Mouse (Mus musculus) embryonic facial prominence, embryonic 14.5 days (tissue): ENCODE data around the gene Spock3. TPM values are rescaled to one million over a fixed set of nuclear protein-coding genes. Genes with fewer than 3 reads are reported as not detected.

ENCODE experiments used
- ATAC-seq: fragments of 200-750 bp; cut with Nextera tagmentation; 2 replicates; pipeline ENCODE4 v1.8.0; 2017; ENCODE audit warnings: low read depth, moderate number of reproducible peaks, moderate TSS enrichment
- DNase-seq: peaks from one replicate; pipeline ENCODE4 v3.0.0-alpha.2; 2015; ENCODE audit warnings: low spot score
- H3K27ac ChIP-seq: fragments of 300-500 bp; sonication (generic); replicated peaks from 2 replicates; pipeline ENCODE4 v1.5.1; 2014; ENCODE audit warnings: low read depth, mild to moderate bottlenecking, low read length, moderate library complexity
- H3K27me3 ChIP-seq: fragments of 300-500 bp; sonication (generic); replicated peaks from 2 replicates; pipeline ENCODE4 v1.6.1; 2014; ENCODE audit warnings: low read length; ENCODE audit not compliant: control insufficient read depth, insufficient read depth
- H3K36me3 ChIP-seq: fragments of 300-500 bp; sonication (generic); 2 replicates; pipeline ENCODE4 v1.6.1; 2014; ENCODE audit warnings: low read length, mixed read lengths; ENCODE audit not compliant: control insufficient read depth, insufficient read depth
- H3K4me1 ChIP-seq: fragments of 300-500 bp; sonication (generic); 2 replicates; pipeline ENCODE4 v1.6.1; 2014; ENCODE audit warnings: antibody characterized with exemption, low read length; ENCODE audit not compliant: control insufficient read depth, insufficient read depth
- H3K4me2 ChIP-seq: fragments of 300-500 bp; sonication (generic); 2 replicates; pipeline ENCODE4 v1.6.1; 2014; ENCODE audit warnings: low read depth, mild to moderate bottlenecking, low read length, moderate library complexity, mixed read lengths
- H3K4me3 ChIP-seq: fragments of 300-500 bp; sonication (generic); 2 replicates; pipeline ENCODE4 v1.5.1; 2014; ENCODE audit warnings: low read depth, mild to moderate bottlenecking, low read length
- H3K9ac ChIP-seq: fragments of 300-500 bp; sonication (generic); 2 replicates; pipeline ENCODE4 v1.6.1; 2014; ENCODE audit warnings: low read depth, mild to moderate bottlenecking, low read length, moderate library complexity, mixed read lengths
- H3K9me3 ChIP-seq: fragments of 300-500 bp; sonication (generic); 2 replicates; pipeline ENCODE4 v1.6.1; 2016; ENCODE audit warnings: low read length; ENCODE audit not compliant: control insufficient read depth
- WGBS: fragments of 180-500 bp; shearing (Covaris S2); extraction: QIAGEN DNeasy Blood & Tissue Kit; methylation state at CpG from one replicate; pipeline ENCODE4 v1.1.7; 2014; 5-methylcytosine and 5-hydroxymethylcytosine counted together
- polyA plus RNA-seq: library from polyadenylated mRNA; unstranded; fragments of >200 nt; fragmentation: Nextera tagmentation; extraction: Ambion mirVana; gene quantifications from 2 replicates; pipeline ENCODE4 v1.2.1, GENCODE M21; 2014

Spock3 gene
- polyA plus RNA-seq, 1 experiment from 2014 or later, result 18.5 TPM

GRCm38 (mm10) chr8:63335366-63335765 lies 384.6 kb downstream of the Spock3 start:
- Histone ChIP-seq H3K4me3 (no peak overlapping the region), H3K9me3 (no peaks in the 10 kb centered on the region), H3K36me3 (no peaks in the 10 kb centered on the region), H3K9ac (no peak overlapping the region), H3K4me2 (no peak overlapping the region), H3K4me1 (no peaks in the 10 kb centered on the region), H3K27ac (no peak overlapping the region), H3K27me3 (no peaks in the 10 kb centered on the region)
- DNase-seq (no peak), ATAC-seq (no peak)
- WGBS, result 89% methylated on average over 1 of the region's 1 CpGs

GRCm38 (mm10) chr8:63368580-63368979 lies 417.8 kb downstream of the Spock3 start:
- Histone ChIP-seq H3K4me3 (no peak overlapping the region), H3K4me2 (no peak overlapping the region), H3K9ac (no peak overlapping the region), H3K36me3 (no peaks in the 10 kb centered on the region), H3K9me3 (no peaks in the 10 kb centered on the region), H3K27ac (no peak overlapping the region), H3K27me3 (no peaks in the 10 kb centered on the region), H3K4me1 (no peaks in the 10 kb centered on the region)
- no peak for ATAC-seq
- DNase-seq, result peak; percentile 1
- 71% methylated on average over 6 of the region's 6 CpGs for WGBS

- Histone ChIP-seq H3K4me1 (no peaks in the 10 kb centered on the region), H3K36me3 (no peaks in the 10 kb centered on the region), H3K27me3 (no peaks in the 10 kb centered on the region), H3K9ac (no peak overlapping the region), H3K4me3 (no peak overlapping the region), H3K4me2 (no peak overlapping the region), H3K9me3 (no peaks in the 10 kb centered on the region), H3K27ac (no peak overlapping the region)
- DNase-seq (no peak), ATAC-seq (no peak)
Measured at GRCm38 (mm10) chr8:63397659-63398058, 446.9 kb downstream of the Spock3 start.
